Mouse (Mus musculus) heart, adult 2 months (tissue): ENCODE results near the gene Atrn. TPM values are rescaled to one million over a fixed set of nuclear protein-coding genes. Genes with fewer than 3 reads are reported as not detected.

Source experiments
- DNase-seq, 2 experiments: peaks; one replicate each; pipeline ENCODE4 v3.0.0; 2021
- H3K27ac ChIP-seq: fragments of 200-600 bp; 2 replicates; pipeline ENCODE4 v1.8.1; 2022
- H3K27me3 ChIP-seq: fragments of 200-500 bp; 2 replicates; pipeline ENCODE4 v1.6.1; 2012; ENCODE audit warnings: mild to moderate bottlenecking, low read length, inconsistent platforms, mixed read lengths; ENCODE audit not compliant: control insufficient read depth, insufficient read depth
- H3K36me3 ChIP-seq: fragments of 200-500 bp; 2 replicates; pipeline ENCODE4 v1.6.1; 2012; ENCODE audit warnings: low read length, inconsistent platforms; ENCODE audit not compliant: control insufficient read depth, insufficient read depth
- H3K4me1 ChIP-seq: fragments of 200-500 bp; 2 replicates; pipeline ENCODE4 v1.6.1; 2011; ENCODE audit warnings: low read length; ENCODE audit not compliant: control insufficient read depth, insufficient read depth
- H3K4me3 ChIP-seq: fragments of 200-600 bp; 2 replicates; pipeline ENCODE4 v1.8.1; 2022
- H3K79me2 ChIP-seq: fragments of 200-500 bp; replicated peaks from 2 replicates; pipeline ENCODE4 v1.6.1; 2012; ENCODE audit warnings: mild to moderate bottlenecking, inconsistent platforms, low read length, moderate library complexity, mixed read lengths; ENCODE audit not compliant: control insufficient read depth, insufficient read depth
- H3K9ac ChIP-seq: fragments of 200-500 bp; 2 replicates; pipeline ENCODE4 v1.6.1; 2012; ENCODE audit warnings: low read depth, mild to moderate bottlenecking, control low read depth, inconsistent platforms, low read length, mixed read lengths
- CTCF ChIP-seq: fragments of 200-600 bp; IDR thresholded peaks from 2 replicates; pipeline ENCODE4 v1.8.1; 2022; ENCODE audit warnings: antibody characterized with exemption, mild to moderate bottlenecking, moderate library complexity
- EP300 ChIP-seq: fragments of 200-500 bp; IDR thresholded peaks from 2 replicates; pipeline ENCODE4 v1.6.1; 2011; ENCODE audit warnings: low read depth, low read length, control low read depth; ENCODE audit not compliant: insufficient read depth
- POLR2A ChIP-seq: fragments of 200-500 bp; IDR thresholded peaks from 2 replicates; pipeline ENCODE4 v1.6.1; 2011; ENCODE audit warnings: mild to moderate bottlenecking, low read depth, low read length, control low read depth; ENCODE audit not compliant: insufficient read depth
- WGBS: fragments of 180-500 bp; shearing (Covaris S2); methylation state at CpG from one replicate; pipeline ENCODE4 v1.1.7; 2018; 5-methylcytosine and 5-hydroxymethylcytosine counted together
- intact Hi-C: fragments of 180-260 bp; cut with DNase I; formaldehyde crosslinking; loops from one replicate; pipeline ENCODE4 v1.15.1; 2025
- polyA plus RNA-seq: library from polyadenylated mRNA; depleted of rRNA; stranded (reverse); fragments of >200 nt; gene quantifications from 2 replicates; pipeline ENCODE4 v1.2.3, GENCODE M21; 2012
- total RNA-seq, 2 experiments: library from RNA; stranded (reverse); gene quantifications; 2 replicates each; pipeline ENCODE4 v1.2.3; 2021

The Atrn gene
- total and polyA plus RNA-seq, 3 experiments, result 8.2 to 24.0 (median 23.8) TPM

DNA sequence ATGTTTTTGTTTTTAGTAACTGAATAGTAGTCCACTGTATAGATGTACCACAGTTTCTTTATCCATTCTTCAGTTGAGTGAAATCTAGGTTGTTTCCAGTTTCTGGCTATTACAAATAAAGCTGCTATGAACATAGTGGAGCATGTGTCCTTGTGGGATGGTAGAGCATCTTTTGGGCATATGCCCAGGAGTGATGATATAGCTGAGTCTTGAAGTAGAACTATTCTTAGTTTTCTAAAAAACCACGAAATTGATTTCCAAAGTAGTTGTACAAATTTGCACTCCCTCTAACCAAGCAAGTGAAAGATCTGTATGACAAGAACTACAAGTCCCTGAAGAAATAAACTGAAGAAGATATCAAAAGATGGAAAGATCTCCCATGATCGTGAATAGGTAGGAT is 86.5 kb downstream of the Atrn start:
- intact Hi-C loops, result no loop called here
- no peaks in the 10 kb centered on the region for H3K27me3 ChIP-seq
- no peak overlapping the region for H3K27ac ChIP-seq
- 92% methylated on average over 2 of the region's 2 CpGs for WGBS
- TF ChIP-seq CTCF (no peak), EP300 (no peak), POLR2A (no peak)
- no peak overlapping the region for H3K9ac ChIP-seq
- H3K4me3 ChIP-seq, result no peak overlapping the region
- H3K36me3 ChIP-seq, result no peaks in the 10 kb centered on the region
- no peaks in the 10 kb centered on the region for H3K79me2 ChIP-seq
- DNase-seq, result no peak
- H3K4me1 ChIP-seq, result no peaks in the 10 kb centered on the region

DNA sequence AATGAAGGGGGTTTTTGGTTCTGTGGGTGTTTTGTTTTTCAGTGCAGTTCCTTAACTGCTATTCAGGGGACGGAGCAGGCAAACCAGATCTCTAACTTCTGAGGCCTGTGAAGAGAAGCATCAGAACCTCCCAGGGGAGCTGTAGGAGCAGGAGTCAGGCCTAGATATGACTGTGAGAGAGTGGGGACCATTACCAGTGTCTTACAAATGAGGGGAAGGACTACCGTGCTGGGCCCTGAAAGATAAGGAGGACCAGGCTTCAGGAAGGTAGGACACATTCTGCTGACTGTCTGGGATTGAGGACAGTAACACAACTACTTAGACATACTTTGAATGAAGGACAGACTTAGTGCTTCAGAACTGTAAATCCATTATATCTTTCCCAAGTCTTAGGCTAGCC is 102.8 kb downstream of the Atrn start:
- intact Hi-C loops, result no loop called here
- Histone ChIP-seq H3K9ac (no peak overlapping the region), H3K4me3 (no peak overlapping the region), H3K36me3 (no peaks in the 10 kb centered on the region; the same call in 1 of the 2 replicates), H3K27me3 (no peaks in the 10 kb centered on the region), H3K27ac (no peak overlapping the region), H3K79me2 (no peaks in the 10 kb centered on the region), H3K4me1 (no peaks in the 10 kb centered on the region; the same call in 1 of the 2 replicates)
- TF ChIP-seq CTCF (no peak), POLR2A (no peak), EP300 (no peak)
- no peak for DNase-seq
- 69% methylated on average over 2 of the region's 2 CpGs for WGBS

DNA sequence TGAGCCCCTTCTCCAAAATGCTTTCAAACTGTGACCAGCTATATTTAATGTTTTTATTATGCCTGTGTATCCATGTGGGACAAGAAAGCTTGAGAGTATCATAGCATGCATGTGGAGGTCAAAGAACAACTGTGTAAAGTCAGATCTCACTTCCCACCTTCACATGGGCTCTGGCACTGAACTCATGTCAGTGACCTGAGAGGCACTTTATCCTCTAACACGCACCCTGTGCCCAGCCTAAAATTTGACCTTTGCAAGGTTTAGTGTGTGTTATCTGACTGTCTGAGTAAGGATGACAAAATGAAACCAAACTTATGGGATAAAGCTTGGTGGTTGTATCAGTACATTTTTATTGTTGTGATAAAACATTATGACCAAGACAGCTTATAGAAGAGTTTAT is 104.3 kb downstream of the Atrn start:
- no peaks in the 10 kb centered on the region for H3K79me2 ChIP-seq
- 54% methylated on average over 1 of the region's 1 CpGs for WGBS
- no peaks in the 10 kb centered on the region; the same call in 1 of the 2 replicates for H3K4me1 ChIP-seq
- H3K27ac ChIP-seq, result no peak overlapping the region
- TF ChIP-seq EP300 (no peak), POLR2A (no peak), CTCF (no peak)
- H3K9ac ChIP-seq, result no peak overlapping the region
- H3K36me3 ChIP-seq, result no peaks in the 10 kb centered on the region; the same call in 1 of the 2 replicates
- DNase-seq, result no peak
- H3K4me3 ChIP-seq, result no peak overlapping the region
- H3K27me3 ChIP-seq, result no peaks in the 10 kb centered on the region
- intact Hi-C loops, result no loop called here

DNA sequence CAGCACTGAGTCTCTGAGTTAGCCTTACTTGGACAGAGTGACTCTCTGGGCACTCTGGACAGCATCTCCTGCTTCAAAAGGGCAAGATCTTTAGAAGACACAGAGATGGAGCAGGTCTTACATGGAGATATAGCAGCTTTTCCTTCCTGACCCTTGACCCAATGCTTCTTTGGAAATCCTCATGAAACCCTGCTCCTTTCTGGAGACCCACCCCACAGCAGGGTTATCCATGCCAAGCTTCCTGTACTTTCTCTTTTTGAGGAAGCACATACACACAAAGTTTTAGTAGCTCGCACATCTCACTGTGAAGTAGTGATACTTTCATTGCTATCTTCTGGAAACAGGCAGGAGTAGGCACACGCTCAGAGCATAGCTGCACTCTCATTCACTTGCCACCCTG is 118.9 kb downstream of the Atrn start:
- peaks cover 3% of the 10 kb centered on the region for H3K4me1 ChIP-seq
- TF ChIP-seq EP300, result no peak
- TF ChIP-seq CTCF, result no peak
- TF ChIP-seq POLR2A, result no peak
- no peaks in the 10 kb centered on the region for H3K27me3 ChIP-seq
- H3K27ac ChIP-seq, result no peak overlapping the region
- no peak overlapping the region for H3K9ac ChIP-seq
- intact Hi-C loops, result no loop called here
- no peak overlapping the region for H3K4me3 ChIP-seq
- no peaks in the 10 kb centered on the region; the same call in 1 of the 2 replicates for H3K36me3 ChIP-seq
- WGBS, result 61% methylated on average over 2 of the region's 2 CpGs
- DNase-seq, result no peak
- H3K79me2 ChIP-seq, result no peaks in the 10 kb centered on the region

DNA sequence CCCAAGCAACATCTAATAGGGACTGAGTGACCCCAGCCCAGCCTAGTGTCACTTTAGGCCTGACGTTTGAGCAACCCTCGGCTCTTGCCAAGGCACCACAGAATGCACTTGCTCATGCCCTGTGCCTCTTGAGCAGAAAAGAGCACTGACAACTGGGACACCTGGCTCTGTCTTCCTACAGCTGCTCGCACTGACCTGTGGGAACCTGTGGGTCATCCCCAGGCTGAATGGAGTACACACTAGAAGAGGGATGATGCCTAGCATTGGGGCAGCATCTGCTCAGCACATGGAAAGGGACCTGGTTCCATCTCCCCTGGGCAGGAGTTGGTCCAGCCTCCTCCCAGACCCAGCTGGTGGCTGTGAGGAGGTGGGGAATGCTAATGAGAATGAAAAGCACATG is 120.6 kb downstream of the Atrn start:
- H3K4me3 ChIP-seq, result no peak overlapping the region
- no peaks in the 10 kb centered on the region for H3K79me2 ChIP-seq
- no peaks in the 10 kb centered on the region; the same call in 1 of the 2 replicates for H3K36me3 ChIP-seq
- intact Hi-C loops, result no loop called here
- 88% methylated on average over 3 of the region's 3 CpGs for WGBS
- H3K27me3 ChIP-seq, result no peaks in the 10 kb centered on the region
- no peak for DNase-seq
- peaks cover 3% of the 10 kb centered on the region for H3K4me1 ChIP-seq
- no peak overlapping the region for H3K9ac ChIP-seq
- TF ChIP-seq EP300, result no peak
- no peak for TF ChIP-seq POLR2A
- no peak for TF ChIP-seq CTCF
- H3K27ac ChIP-seq, result no peak overlapping the region

DNA sequence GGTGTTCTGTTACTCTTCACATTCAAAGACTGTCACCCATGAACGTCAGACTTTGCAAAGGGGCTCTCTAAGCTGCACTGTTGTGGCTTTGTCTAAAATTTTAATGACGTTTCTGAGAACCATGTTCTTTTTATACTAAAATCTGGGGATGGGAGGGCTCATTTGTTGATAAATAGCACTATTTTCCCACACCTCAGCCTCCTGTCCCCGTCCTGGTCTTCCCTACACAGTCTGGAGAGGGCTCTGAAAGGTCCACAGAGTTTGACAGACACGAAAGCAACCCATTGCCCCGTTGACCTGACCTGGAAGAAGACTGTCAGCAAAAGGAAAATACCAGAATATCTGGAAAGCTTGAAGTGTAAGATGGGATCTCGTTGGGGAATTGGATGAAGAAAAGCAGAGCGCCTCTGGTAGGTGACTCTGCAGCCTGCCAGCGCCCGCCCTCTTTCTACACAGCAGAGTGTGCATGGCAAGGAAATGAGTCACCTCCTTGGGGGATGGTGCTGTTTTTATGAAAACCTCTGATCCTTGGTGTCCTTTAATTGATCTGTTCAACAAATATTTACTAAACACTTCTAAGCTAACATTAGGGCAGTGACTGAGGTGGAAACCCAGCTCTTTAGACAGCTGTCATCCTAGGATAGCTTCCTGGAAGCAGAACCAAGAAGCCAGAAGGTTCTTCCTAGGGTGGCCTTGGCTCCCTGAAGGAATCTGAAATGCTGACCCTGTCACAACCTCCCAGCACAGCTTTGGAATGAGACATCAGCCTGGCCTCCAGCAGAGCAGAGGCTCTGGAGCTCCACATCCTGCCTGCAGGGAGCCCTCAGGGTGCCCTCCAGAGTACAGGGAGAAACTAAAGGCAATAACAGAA is 123.0 kb downstream of the Atrn start:
- 40% methylated on average over 9 of the region's 9 CpGs for WGBS
- Histone ChIP-seq H3K79me2 (no peaks in the 10 kb centered on the region), H3K27me3 (no peaks in the 10 kb centered on the region), H3K36me3 (no peaks in the 10 kb centered on the region; the same call in 1 of the 2 replicates), H3K27ac (no peak overlapping the region), H3K4me3 (no peak overlapping the region), H3K4me1 (peaks cover 3% of the 10 kb centered on the region), H3K9ac (no peak overlapping the region)
- no peak for TF ChIP-seq CTCF
- TF ChIP-seq EP300, result 0 out of 2 replicates have a peak, but pooled peaks have one; percentile 6
- intact Hi-C loops, result no loop called here
- peak in 1 of 2 experiments; percentile 42 for DNase-seq
